21 mouse cellular contexts compared by ENCODE assay signal in the genomic region with DNA sequence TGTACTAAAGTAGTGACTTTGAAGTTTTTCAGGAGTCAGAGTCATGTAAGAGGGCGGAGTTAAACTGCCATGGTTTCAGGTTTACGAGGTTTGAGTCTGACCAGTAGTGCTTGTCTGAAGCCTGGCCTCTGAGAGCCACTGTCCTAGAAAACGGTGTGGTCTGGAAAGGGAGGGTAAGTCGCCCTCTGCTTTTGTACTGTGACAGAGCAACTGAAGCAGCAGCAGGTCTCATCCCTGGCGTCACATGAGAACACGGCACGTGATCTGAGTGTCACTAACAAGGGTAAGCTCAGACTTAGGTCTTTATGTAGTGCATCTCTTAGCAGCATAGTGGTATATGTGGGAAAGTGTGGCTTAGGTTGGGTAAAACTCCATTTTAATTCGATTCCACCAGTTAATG. TPM values are rescaled to one million over a fixed set of nuclear protein-coding genes. Genes with fewer than 3 reads are reported as not detected.
A peak's percentile ranks its signal among the peaks of the same experiment; 100 is the strongest.
DNase-seq lines count a peak whose midpoint lies in the region; ATAC-seq lines count a peak whose summit lies in the region.
"Had no signal": no experiment of that assay in that cellular context is flagged by ENCODE, and none has a peak within 500 bp of the region (broad histone marks: within the 10 kb centered on the region; RNA-seq: fewer than 3 reads in every experiment).

No protein-coding gene starts in this region.

- peak; percentile 13 to 26 for DNase-seq in cerebellum, postnatal 25 days
- DNase-seq in cerebellum, adult 9-11 months: no peak
- DNase-seq in limb, embryonic 11.5 days (ENCODE audit: low spot score): peak; percentile 24
- no peak for DNase-seq in limb, embryonic 10.5 days (ENCODE audit: low spot score)
- peak; percentile 39 for DNase-seq in ZHBTc4 (ENCODE audit: low read depth, low spot score)
- DNase-seq in forebrain, embryonic 10.5 days (ENCODE audit: extremely low spot score, low spot score): no peak
- no peak for DNase-seq in frontal cortex, postnatal 36 days (ENCODE audit: low spot score in 2 of 2)
- DNase-seq: gastrocnemius, adult 2 months; kidney, adult 2 months; liver; liver, postnatal 0 days had no signal

- no peak overlapping the region for H3K4me2 ChIP-seq in limb, embryonic 11.5 days (ENCODE audit: low read depth, severe bottlenecking)
- H3K4me2 ChIP-seq in limb, embryonic 12.5 days: 0 out of 2 replicates have a peak overlapping the region, but pooled peaks have one; percentile 19
- H3K4me2 ChIP-seq: heart, embryonic 15.5 days; midbrain, embryonic 12.5 days had no signal

- ATAC-seq in limb, embryonic 11.5 days (ENCODE audit: insufficient number of reproducible peaks, low FRiP score, low TSS enrichment, low read depth): no peak
- ATAC-seq in limb, embryonic 12.5 days (ENCODE audit: insufficient number of reproducible peaks, insufficient read depth, low FRiP score, low TSS enrichment, low read depth): no peak
- ATAC-seq: forebrain, embryonic 16.5 days; liver, postnatal 0 days had no signal

- no peak overlapping the region for H3K27ac ChIP-seq in limb, embryonic 11.5 days (replicated peaks; ENCODE audit: low read depth, low read length)
- H3K27ac ChIP-seq in limb, embryonic 10.5 days: no peak overlapping the region
- H3K27ac ChIP-seq in limb, embryonic 12.5 days: no peak overlapping the region
- no peak overlapping the region for H3K27ac ChIP-seq in forebrain, embryonic 10.5 days
- H3K27ac ChIP-seq: gastrocnemius, adult 2 months; heart, embryonic 15.5 days; hindbrain, embryonic 10.5 days; left cerebral cortex, adult 2 months; macrophage; midbrain, embryonic 12.5 days had no signal

- no peaks in the 10 kb centered on the region for H3K4me1 ChIP-seq in limb, embryonic 11.5 days (ENCODE audit: control insufficient read depth, insufficient read depth, low read length)
- H3K4me1 ChIP-seq in limb, embryonic 10.5 days: peaks cover 6% of the 10 kb centered on the region; the same call in 1 of the 2 replicates
- peaks cover 6% of the 10 kb centered on the region; the same call in 1 of the 2 replicates for H3K4me1 ChIP-seq in limb, embryonic 12.5 days (replicated peaks)
- peaks cover 3% of the 10 kb centered on the region; the same call in 1 of the 2 replicates for H3K4me1 ChIP-seq in forebrain, embryonic 10.5 days
- H3K4me1 ChIP-seq: heart, embryonic 15.5 days; hindbrain, embryonic 10.5 days; midbrain, embryonic 12.5 days had no signal

- no peaks in the 10 kb centered on the region for H3K9me3 ChIP-seq in limb, embryonic 11.5 days (ENCODE audit: control insufficient read depth, low read length)
- H3K9me3 ChIP-seq in limb, embryonic 10.5 days (replicated peaks): no peaks in the 10 kb centered on the region
- no peaks in the 10 kb centered on the region for H3K9me3 ChIP-seq in limb, embryonic 12.5 days
- H3K9me3 ChIP-seq in forebrain, embryonic 10.5 days: no peaks in the 10 kb centered on the region
- H3K9me3 ChIP-seq: heart, embryonic 15.5 days; hindbrain, embryonic 10.5 days; midbrain, embryonic 12.5 days had no signal

- H3K27me3 ChIP-seq in limb, embryonic 11.5 days (ENCODE audit: control insufficient read depth, insufficient read depth, low read length): no peaks in the 10 kb centered on the region
- H3K27me3 ChIP-seq in limb, embryonic 10.5 days (ENCODE audit: low read depth, poor library complexity, severe bottlenecking): no peaks in the 10 kb centered on the region
- no peaks in the 10 kb centered on the region for H3K27me3 ChIP-seq in limb, embryonic 12.5 days
- H3K27me3 ChIP-seq in forebrain, embryonic 10.5 days (ENCODE audit: poor library complexity, severe bottlenecking): no peaks in the 10 kb centered on the region
- H3K27me3 ChIP-seq: heart, embryonic 15.5 days; midbrain, embryonic 12.5 days had no signal

- 31% methylated on average over 8 of the region's 8 CpGs for WGBS in limb, embryonic 11.5 days
- WGBS in limb, embryonic 10.5 days: 37% methylated on average over 8 of the region's 8 CpGs
- WGBS in limb, embryonic 12.5 days: 25% methylated on average over 8 of the region's 8 CpGs
- 52% methylated on average over 8 of the region's 8 CpGs for WGBS in forebrain, embryonic 10.5 days

- H3K4me3 ChIP-seq in limb, embryonic 11.5 days (ENCODE audit: low read depth, low read length): no peak overlapping the region
- H3K4me3 ChIP-seq in limb, embryonic 10.5 days: no peak overlapping the region
- H3K4me3 ChIP-seq in limb, embryonic 12.5 days (replicated peaks): no peak overlapping the region
- H3K4me3 ChIP-seq in forebrain, embryonic 10.5 days: no peak overlapping the region
- H3K4me3 ChIP-seq: erythroblast, embryonic 14.5 days; gastrocnemius, adult 2 months; heart, embryonic 15.5 days; hindbrain, embryonic 10.5 days; left cerebral cortex, adult 2 months; midbrain, embryonic 12.5 days had no signal

- no peak overlapping the region for H3K9ac ChIP-seq in limb, embryonic 11.5 days (ENCODE audit: low read length)
- no peak overlapping the region for H3K9ac ChIP-seq in limb, embryonic 12.5 days (replicated peaks)
- H3K9ac ChIP-seq: heart, embryonic 15.5 days; liver, postnatal 0 days; midbrain, embryonic 12.5 days had no signal

- no peaks in the 10 kb centered on the region for H3K36me3 ChIP-seq in limb, embryonic 11.5 days (ENCODE audit: control insufficient read depth, insufficient read depth, low read length)
- H3K36me3 ChIP-seq in limb, embryonic 10.5 days: no peaks in the 10 kb centered on the region
- H3K36me3 ChIP-seq in limb, embryonic 12.5 days: no peaks in the 10 kb centered on the region
- H3K36me3 ChIP-seq in forebrain, embryonic 10.5 days (replicated peaks): no peaks in the 10 kb centered on the region
- H3K36me3 ChIP-seq: heart, embryonic 15.5 days; hindbrain, embryonic 10.5 days; midbrain, embryonic 12.5 days had no signal

RNA-seq across cellular contexts. Expression of gene Gm11492, which starts 24.2 kb away (rescaled TPM):
- not detected in 2 replicates for polyA plus RNA-seq in limb, embryonic 11.5 days (2014; fragmentation: Nextera tagmentation; extraction: Ambion mirVana)
- polyA plus RNA-seq in limb, embryonic 10.5 days (2016; fragmentation: Nextera tagmentation; extraction: Ambion mirVana): not detected in 2 replicates
- not detected in 2 replicates for polyA plus RNA-seq in limb, embryonic 12.5 days (2016; fragmentation: Nextera tagmentation; extraction: Ambion mirVana)
- not detected in 2 replicates for polyA plus RNA-seq in forebrain, embryonic 10.5 days (2016; fragmentation: Nextera tagmentation; extraction: Ambion mirVana)
- polyA plus RNA-seq: brain, embryonic 14.5 days; erythroblast, embryonic 14.5 days; forebrain, embryonic 16.5 days; heart, embryonic 15.5 days; hindbrain, embryonic 10.5 days; kidney, adult 2 months; liver, postnatal 0 days; macrophage; midbrain, embryonic 12.5 days; neural tube, embryonic 14.5 days had no signal

RNA-seq across cellular contexts. Expression of gene Sept4, which starts 26.4 kb away (rescaled TPM):
- polyA plus RNA-seq in limb, embryonic 11.5 days (2014; fragmentation: Nextera tagmentation; extraction: Ambion mirVana): 5.3 and 5.5 TPM in 2 replicates
- polyA plus RNA-seq in limb, embryonic 10.5 days (2016; fragmentation: Nextera tagmentation; extraction: Ambion mirVana): 4.8 and 6.0 TPM in 2 replicates
- polyA plus RNA-seq in limb, embryonic 12.5 days (2016; fragmentation: Nextera tagmentation; extraction: Ambion mirVana): 10.7 and 10.9 TPM in 2 replicates
- 7.6 and 8.1 TPM in 2 replicates for polyA plus RNA-seq in forebrain, embryonic 10.5 days (2016; fragmentation: Nextera tagmentation; extraction: Ambion mirVana)
- polyA plus RNA-seq: macrophage had no signal

RNA-seq across cellular contexts. Expression of gene Mtmr4, which starts 49.7 kb away (rescaled TPM):
- polyA plus RNA-seq in limb, embryonic 11.5 days (2014; fragmentation: Nextera tagmentation; extraction: Ambion mirVana): 62.4 and 66.8 TPM in 2 replicates
- polyA plus RNA-seq in limb, embryonic 10.5 days (2016; fragmentation: Nextera tagmentation; extraction: Ambion mirVana): 68.3 and 69.0 TPM in 2 replicates
- 53.4 and 54.0 TPM in 2 replicates for polyA plus RNA-seq in limb, embryonic 12.5 days (2016; fragmentation: Nextera tagmentation; extraction: Ambion mirVana)
- polyA plus RNA-seq in forebrain, embryonic 10.5 days (2016; fragmentation: Nextera tagmentation; extraction: Ambion mirVana): 62.4 and 66.2 TPM in 2 replicates

Comparison
In these comparisons a context has a peak if more than half of its experiments do, and no peak if none do; other contexts are left out.
1. DNase-seq: peak in cerebellum, postnatal 25 days (2 of 2), limb, embryonic 11.5 days (single experiment) and ZHBTc4 (single experiment); none in cerebellum, adult 9-11 months (single experiment), limb, embryonic 10.5 days (single experiment), forebrain, embryonic 10.5 days (single experiment) and frontal cortex, postnatal 36 days (0 of 2).